Mouse (Mus musculus) liver, adult 2 months (tissue): ENCODE measurements around the gene Syngr2.

Experiments
- CTCF ChIP-seq: fragments of 200-500 bp; IDR thresholded peaks from 2 replicates; pipeline ENCODE4 v1.5.1; 2011; ENCODE audit warnings: low read depth, low read length, control low read depth
- POLR2A ChIP-seq: fragments of 200-500 bp; IDR thresholded peaks from 2 replicates; pipeline ENCODE4 v1.6.1; 2011; ENCODE audit warnings: low read length, control low read depth; ENCODE audit not compliant: insufficient read depth; ENCODE audit errors: extremely low read depth

DNA sequence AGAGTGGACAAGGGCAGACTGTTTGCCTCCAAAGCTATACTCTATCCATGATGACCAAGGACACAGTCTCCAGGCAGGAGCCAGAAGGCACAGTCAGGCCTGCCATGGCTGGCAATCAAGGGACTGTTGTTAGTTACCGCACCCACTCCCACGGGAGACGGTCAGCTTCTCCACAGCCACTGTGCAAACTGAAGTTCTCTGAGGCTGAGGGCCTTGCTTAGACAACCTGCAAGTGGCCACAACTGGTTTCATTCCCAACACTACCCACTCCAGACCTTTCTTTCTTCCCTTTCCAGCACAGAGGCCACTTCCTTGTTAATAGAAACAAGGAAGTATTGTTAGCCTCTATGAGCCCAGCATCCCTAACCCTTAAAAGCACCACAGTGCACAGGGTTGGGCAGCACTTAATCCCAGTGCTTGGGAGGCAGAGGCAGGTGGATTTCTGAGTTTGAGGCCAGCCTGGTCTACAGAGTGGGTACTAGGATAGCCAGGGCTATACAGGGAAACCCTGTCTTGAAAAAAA is 6.2 kb upstream of the Syngr2 start:
- TF ChIP-seq CTCF (no peak), POLR2A (no peak)
